Mouse (Mus musculus): ENCODE results near the gene Arhgap27. TPM values are rescaled to one million over a fixed set of nuclear protein-coding genes. Genes with fewer than 3 reads are reported as not detected.
"Not testable (repeated sequence)": the region's sequence is repeated elsewhere in the genome, so short reads cannot be mapped to it uniquely, and the experiment has no call there.

The Arhgap27 gene
- polyA plus RNA-seq, 1 experiment: 0.31 TPM

- H3K4me2 ChIP-seq (ENCODE audit: low read depth): peak overlapping the region; percentile 66
- no peak overlapping the region for H3K4me3 ChIP-seq
- H3K36me3 ChIP-seq (ENCODE audit: control insufficient read depth, insufficient read depth): no peaks in the 10 kb centered on the region
- no peak overlapping the region for H3ac ChIP-seq (ENCODE audit: control insufficient read depth, insufficient read length)
- H3K27me3 ChIP-seq (ENCODE audit: control insufficient read depth, insufficient read depth, insufficient read length): no peaks in the 10 kb centered on the region
- no peaks in the 10 kb centered on the region for H3K79me2 ChIP-seq (ENCODE audit: control insufficient read depth, insufficient read depth)
- TF ChIP-seq REST (IDR thresholded peaks at IDR 0.05; ENCODE audit: insufficient read depth, insufficient read length) (no peak), CEBPB (IDR thresholded peaks at IDR 0.05; ENCODE audit: insufficient read depth, poor library complexity, severe bottlenecking) (peak; percentile 99), TCF12 (IDR thresholded peaks at IDR 0.05; ENCODE audit: insufficient read depth, poor library complexity, severe bottlenecking) (peak; percentile 80), E2F4 (IDR thresholded peaks at IDR 0.05; ENCODE audit: insufficient read depth) (no peak)
Measured at GRCm38 (mm10) chr11:103292152-103292889, 71.2 kb downstream of the Arhgap27 start.

GRCm38 (mm10) chr11:103290841-103291240 lies 72.7 kb downstream of the Arhgap27 start:
- H3K36me3 ChIP-seq (ENCODE audit: control insufficient read depth, insufficient read depth); H3K4me2 ChIP-seq (ENCODE audit: low read depth); H3K79me2 ChIP-seq (ENCODE audit: control insufficient read depth, insufficient read depth); H3K27me3 ChIP-seq (ENCODE audit: control insufficient read depth, insufficient read depth, insufficient read length); H3ac ChIP-seq (ENCODE audit: control insufficient read depth, insufficient read length); H3K4me3 ChIP-seq: not testable (repeated sequence)

DNA sequence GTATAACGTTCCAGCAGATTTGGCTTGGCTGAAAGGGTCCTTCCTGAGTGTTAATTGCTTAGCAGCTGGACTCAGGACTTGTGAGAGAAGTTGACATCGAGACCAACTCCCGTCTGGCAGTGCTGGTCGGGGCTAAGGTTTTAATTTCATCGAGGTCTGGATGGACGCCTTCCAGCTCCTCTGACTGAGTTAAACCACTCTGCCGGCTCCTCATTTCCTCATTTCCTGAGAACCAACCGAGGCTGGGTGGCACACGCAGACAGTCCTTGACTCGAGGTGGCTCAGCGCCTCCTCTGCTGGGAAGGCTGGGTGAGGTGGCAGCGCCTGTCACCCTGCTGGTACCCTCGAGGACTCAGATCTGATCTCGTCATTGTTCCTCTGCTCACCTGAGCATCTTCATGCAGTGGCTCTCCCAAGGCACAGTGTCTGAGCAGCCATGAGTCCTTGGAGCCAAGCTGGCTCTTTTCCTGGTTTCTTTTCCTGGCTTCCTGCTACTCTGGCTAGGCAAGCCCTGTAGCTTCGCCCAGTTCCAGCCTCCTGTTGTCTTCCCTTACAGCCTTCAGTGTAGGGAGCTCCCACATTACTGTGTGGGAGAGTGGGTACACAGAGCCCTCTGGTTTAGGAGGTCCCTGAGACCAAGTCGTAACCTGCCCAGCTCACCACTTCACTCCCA lies 75.1 kb downstream of the Arhgap27 start:
- H3K4me2 ChIP-seq (ENCODE audit: low read depth): peak overlapping the region; percentile 28
- H3K4me3 ChIP-seq: no peak overlapping the region
- H3K27me3 ChIP-seq (ENCODE audit: control insufficient read depth, insufficient read depth, insufficient read length): no peaks in the 10 kb centered on the region
- no peak for TF ChIP-seq CEBPB (IDR thresholded peaks at IDR 0.05; ENCODE audit: insufficient read depth, poor library complexity, severe bottlenecking)
- TF ChIP-seq REST (IDR thresholded peaks at IDR 0.05; ENCODE audit: insufficient read depth, insufficient read length): no peak
- no peak for TF ChIP-seq USF1 (IDR thresholded peaks at IDR 0.05; ENCODE audit: low read depth)
- no peak for TF ChIP-seq MYOD1 (IDR thresholded peaks at IDR 0.05; ENCODE audit: control insufficient read depth in 1 of 3, insufficient read length in 2 of 3, low read depth in 2 of 3)
- no peaks in the 10 kb centered on the region for H3K79me2 ChIP-seq (ENCODE audit: control insufficient read depth, insufficient read depth)
- H3K36me3 ChIP-seq (ENCODE audit: control insufficient read depth, insufficient read depth): no peaks in the 10 kb centered on the region
- no peak overlapping the region for H3ac ChIP-seq (ENCODE audit: control insufficient read depth, insufficient read length)

- H3ac ChIP-seq (ENCODE audit: control insufficient read depth, insufficient read length): no peak overlapping the region
Measured at GRCm38 (mm10) chr11:103286910-103287309, 76.6 kb downstream of the Arhgap27 start.

GRCm38 (mm10) chr11:103285951-103286350 lies 77.5 kb downstream of the Arhgap27 start:
- Histone ChIP-seq H3K27me3 (ENCODE audit: control insufficient read depth, insufficient read depth, insufficient read length) (no peaks in the 10 kb centered on the region), H3K79me2 (ENCODE audit: control insufficient read depth, insufficient read depth) (no peaks in the 10 kb centered on the region), H3K36me3 (ENCODE audit: control insufficient read depth, insufficient read depth) (no peaks in the 10 kb centered on the region), H3K4me2 (ENCODE audit: low read depth) (no peak overlapping the region), H3K4me3 (no peak overlapping the region), H3ac (ENCODE audit: control insufficient read depth, insufficient read length) (no peak overlapping the region)
- TF ChIP-seq POLR2AphosphoS2 (IDR thresholded peaks at IDR 0.05; ENCODE audit: insufficient read length, low read depth) (no peak), MAX (IDR thresholded peaks at IDR 0.05; ENCODE audit: low read depth) (no peak), USF1 (IDR thresholded peaks at IDR 0.05; ENCODE audit: low read depth) (no peak), TCF12 (IDR thresholded peaks at IDR 0.05; ENCODE audit: insufficient read depth, poor library complexity, severe bottlenecking) (no peak), CEBPB (IDR thresholded peaks at IDR 0.05; ENCODE audit: insufficient read depth, poor library complexity, severe bottlenecking) (no peak), TCF3 (IDR thresholded peaks at IDR 0.05; ENCODE audit: insufficient read length, low read depth) (no peak), POLR2A (IDR thresholded peaks at IDR 0.05; ENCODE audit: insufficient read length, low read depth) (no peak), REST (IDR thresholded peaks at IDR 0.05; ENCODE audit: insufficient read depth, insufficient read length) (no peak), SRF (IDR thresholded peaks at IDR 0.05; ENCODE audit: control insufficient read depth, insufficient read length, low read depth) (no peak), MYOG (IDR thresholded peaks at IDR 0.05; ENCODE audit: control insufficient read depth in 1 of 3, insufficient read depth in 1 of 3, insufficient read length in 2 of 3, low read depth in 2 of 3) (no peak), E2F4 (IDR thresholded peaks at IDR 0.05; ENCODE audit: insufficient read depth) (no peak)

More at GRCm38 (mm10) chr11:103286910-103287309, 76.6 kb downstream of the Arhgap27 start:
- Histone ChIP-seq H3K27me3 (ENCODE audit: control insufficient read depth, insufficient read depth, insufficient read length) (no peaks in the 10 kb centered on the region), H3K79me2 (ENCODE audit: control insufficient read depth, insufficient read depth) (no peaks in the 10 kb centered on the region), H3K36me3 (ENCODE audit: control insufficient read depth, insufficient read depth) (no peaks in the 10 kb centered on the region), H3K4me3 (no peak overlapping the region), H3K4me2 (ENCODE audit: low read depth) (no peak overlapping the region)
- TF ChIP-seq MYOG (IDR thresholded peaks at IDR 0.05; ENCODE audit: control insufficient read depth in 1 of 3, insufficient read depth in 1 of 3, insufficient read length in 2 of 3, low read depth in 2 of 3): no peak
- no peak for TF ChIP-seq USF1 (IDR thresholded peaks at IDR 0.05; ENCODE audit: low read depth)
- no peak for TF ChIP-seq SRF (IDR thresholded peaks at IDR 0.05; ENCODE audit: control insufficient read depth, insufficient read length, low read depth)
- TF ChIP-seq MYOD1 (IDR thresholded peaks at IDR 0.05; ENCODE audit: control insufficient read depth in 1 of 3, insufficient read length in 2 of 3, low read depth in 2 of 3): no peak
- TF ChIP-seq CEBPB (IDR thresholded peaks at IDR 0.05; ENCODE audit: insufficient read depth, poor library complexity, severe bottlenecking): no peak
- TF ChIP-seq TCF3 (IDR thresholded peaks at IDR 0.05; ENCODE audit: insufficient read length, low read depth): no peak
- no peak for TF ChIP-seq REST (IDR thresholded peaks at IDR 0.05; ENCODE audit: insufficient read depth, insufficient read length)
- no peak for TF ChIP-seq POLR2A (IDR thresholded peaks at IDR 0.05; ENCODE audit: insufficient read length, low read depth)
- no peak for TF ChIP-seq MAX (IDR thresholded peaks at IDR 0.05; ENCODE audit: low read depth)
- no peak for TF ChIP-seq E2F4 (IDR thresholded peaks at IDR 0.05; ENCODE audit: insufficient read depth)
- no peak for TF ChIP-seq TCF12 (IDR thresholded peaks at IDR 0.05; ENCODE audit: insufficient read depth, poor library complexity, severe bottlenecking)

Data from myocyte (in vitro differentiated cells).